Mouse (Mus musculus) CH12.LX (cell line): Measurements from ENCODE around the gene Sdhd. TPM values are rescaled to one million over a fixed set of nuclear protein-coding genes. Genes with fewer than 3 reads are reported as not detected.
A peak's percentile ranks its signal among the peaks of the same experiment; 100 is the strongest.

Experiments
- DNase-seq: peaks from one replicate; pipeline ENCODE4 v3.0.0-alpha.2; 2013; ENCODE audit errors: extremely low read depth
- H3K27ac ChIP-seq: 2 replicates; pipeline ENCODE4 v1.5.1; 2012; ENCODE audit warnings: low read depth, mild to moderate bottlenecking, control low read depth, moderate library complexity; ENCODE audit not compliant: insufficient read depth
- H3K27me3 ChIP-seq: replicated peaks from 2 replicates; pipeline ENCODE3; 2012; ENCODE audit warnings: inconsistent platforms
- H3K36me3 ChIP-seq, 2 experiments: replicated peaks in 1 of 2; 2 replicates each; pipeline versions ENCODE3 to v1.6.1; 2012; ENCODE audit warnings: inconsistent platforms in 1 of 2, low read length in 1 of 2, mild to moderate bottlenecking in 1 of 2, mixed read lengths in 1 of 2, moderate library complexity in 1 of 2; ENCODE audit not compliant: control insufficient read depth in 1 of 2, insufficient read depth in 1 of 2
- H3K4me1 ChIP-seq, 2 experiments: 2 replicates each; pipeline ENCODE4 v1.6.1; 2012; ENCODE audit warnings: inconsistent platforms in 1 of 2, moderate library complexity in 1 of 2; ENCODE audit not compliant: insufficient read depth in 2 of 2, control insufficient read depth in 1 of 2
- H3K4me2 ChIP-seq: 2 replicates; pipeline ENCODE4 v1.6.1; 2012; ENCODE audit warnings: low read depth, mild to moderate bottlenecking, control low read depth; ENCODE audit not compliant: poor library complexity, insufficient read depth, severe bottlenecking
- H3K4me3 ChIP-seq, 3 experiments: fragments of 150-350 bp in 1 of 3; sonication (generic) in 1 of 3; replicated peaks in 1 of 3; 2 replicates each; pipeline versions ENCODE3 to v1.5.1; 2011 to 2012; ENCODE audit warnings: low read depth in 2 of 3, low read length in 2 of 3, mild to moderate bottlenecking in 2 of 3, moderate library complexity in 2 of 3, control low read depth in 1 of 3, improper control_type of control experiment in 1 of 3, inconsistent platforms in 1 of 3, mixed read lengths in 1 of 3; ENCODE audit not compliant: poor library complexity in 1 of 3
- H3K79me2 ChIP-seq: replicated peaks from 2 replicates; pipeline ENCODE4 v1.6.1; 2012; ENCODE audit warnings: mild to moderate bottlenecking, moderate library complexity; ENCODE audit not compliant: control insufficient read depth, poor library complexity, insufficient read depth, severe bottlenecking; ENCODE audit errors: extremely low read depth
- H3K9ac ChIP-seq: 2 replicates; pipeline ENCODE4 v1.6.1; 2012; ENCODE audit warnings: low read depth, mild to moderate bottlenecking, control low read depth, moderate library complexity; ENCODE audit not compliant: insufficient read depth
- H3K9me3 ChIP-seq: replicated peaks from 2 replicates; pipeline ENCODE3; 2012; ENCODE audit warnings: low read length, inconsistent platforms, mixed read lengths
- BHLHE40 ChIP-seq: IDR thresholded peaks from 2 replicates; pipeline ENCODE4 v1.6.1; 2011; ENCODE audit warnings: mild to moderate bottlenecking, low read depth, low read length, improper control_type of control experiment
- CHD1 ChIP-seq: IDR thresholded peaks from 2 replicates; pipeline ENCODE4 v1.6.1; 2012; ENCODE audit warnings: low read depth, low read length, improper control_type of control experiment, inconsistent platforms
- CTCF ChIP-seq, 2 experiments: IDR thresholded peaks in 1 of 2; conservative IDR thresholded peaks in 1 of 2; 2 replicates each; pipeline ENCODE4 v1.5.1; 2011 to 2012; ENCODE audit warnings: low read depth in 2 of 2, low read length in 2 of 2, improper control_type of control experiment in 1 of 2, inconsistent platforms in 1 of 2, mild to moderate bottlenecking in 1 of 2, moderate library complexity in 1 of 2
- ELF1 ChIP-seq: IDR thresholded peaks from 2 replicates; pipeline ENCODE4 v1.6.1; 2014; ENCODE audit warnings: low read depth, mild to moderate bottlenecking, inconsistent platforms, low read length, improper control_type of control experiment
- EP300 ChIP-seq: IDR thresholded peaks from 2 replicates; pipeline ENCODE4 v1.6.1; 2011; ENCODE audit warnings: low read length, improper control_type of control experiment
- ETS1 ChIP-seq: conservative IDR thresholded peaks from 2 replicates; pipeline ENCODE4 v1.6.1; 2012; ENCODE audit warnings: low read depth, mild to moderate bottlenecking, inconsistent platforms, low read length, improper control_type of control experiment, moderate library complexity
- GABPA ChIP-seq: IDR thresholded peaks from 2 replicates; pipeline ENCODE4 v1.6.1; 2012; ENCODE audit warnings: low read depth, low read length, improper control_type of control experiment, inconsistent platforms; ENCODE audit not compliant: insufficient replicate concordance
- HCFC1 ChIP-seq: IDR thresholded peaks from 2 replicates; pipeline ENCODE4 v1.6.1; 2012; ENCODE audit warnings: low read depth, mild to moderate bottlenecking, inconsistent platforms, low read length, improper control_type of control experiment
- IRF4 ChIP-seq: IDR thresholded peaks from 2 replicates; pipeline ENCODE4 v1.6.1; 2014; ENCODE audit warnings: low read depth, mild to moderate bottlenecking, inconsistent platforms, low read length, improper control_type of control experiment
- JUN ChIP-seq: IDR thresholded peaks from 2 replicates; pipeline ENCODE4 v1.6.1; 2011; ENCODE audit warnings: low read depth, mild to moderate bottlenecking, low read length, improper control_type of control experiment, moderate library complexity; ENCODE audit not compliant: insufficient read depth
- JUND ChIP-seq: conservative IDR thresholded peaks from 2 replicates; pipeline ENCODE4 v1.6.1; 2011; ENCODE audit warnings: low read depth, low read length, improper control_type of control experiment
- MAFK ChIP-seq: IDR thresholded peaks from 2 replicates; pipeline ENCODE4 v1.6.1; 2011; ENCODE audit warnings: low read length, improper control_type of control experiment; ENCODE audit not compliant: insufficient replicate concordance
- MAX ChIP-seq: IDR thresholded peaks from 2 replicates; pipeline ENCODE4 v1.6.1; 2011; ENCODE audit warnings: low read length, improper control_type of control experiment
- MAZ ChIP-seq: IDR thresholded peaks from 2 replicates; pipeline ENCODE4 v1.6.1; 2012; ENCODE audit warnings: low read depth, mild to moderate bottlenecking, inconsistent platforms, low read length, improper control_type of control experiment, moderate library complexity
- MEF2A ChIP-seq: IDR thresholded peaks from 2 replicates; pipeline ENCODE4 v1.6.1; 2014; ENCODE audit warnings: low read depth, mild to moderate bottlenecking, inconsistent platforms, low read length, improper control_type of control experiment, borderline replicate concordance
- MXI1 ChIP-seq: IDR thresholded peaks from 2 replicates; pipeline ENCODE4 v1.6.1; 2011; ENCODE audit warnings: mild to moderate bottlenecking, low read depth, low read length, improper control_type of control experiment
- NRF1 ChIP-seq: IDR thresholded peaks from 2 replicates; pipeline ENCODE4 v1.6.1; 2014; ENCODE audit warnings: low read depth, mild to moderate bottlenecking, inconsistent platforms, low read length, improper control_type of control experiment, moderate library complexity
- PAX5 ChIP-seq: IDR thresholded peaks from 2 replicates; pipeline ENCODE4 v1.6.1; 2012; ENCODE audit warnings: low read length, inconsistent platforms, mixed read lengths
- POLR2A ChIP-seq: IDR thresholded peaks from 2 replicates; pipeline ENCODE4 v1.6.1; 2011; ENCODE audit warnings: low read depth, mild to moderate bottlenecking, improper control_type of control experiment, low read length
- POLR2AphosphoS2 ChIP-seq: IDR thresholded peaks from 2 replicates; pipeline ENCODE4 v1.6.1; 2011; ENCODE audit warnings: low read depth, low read length, improper control_type of control experiment
- RAD21 ChIP-seq: IDR thresholded peaks from 2 replicates; pipeline ENCODE4 v1.6.1; 2011; ENCODE audit warnings: low read depth, mild to moderate bottlenecking, low read length, improper control_type of control experiment, moderate library complexity
- RCOR1 ChIP-seq: conservative IDR thresholded peaks from 2 replicates; pipeline ENCODE4 v1.6.1; 2012; ENCODE audit warnings: low read depth, mild to moderate bottlenecking, inconsistent platforms, low read length, improper control_type of control experiment
- SIN3A ChIP-seq: IDR thresholded peaks from 2 replicates; pipeline ENCODE4 v1.6.1; 2012; ENCODE audit warnings: low read length, improper control_type of control experiment, inconsistent platforms
- TBP ChIP-seq: conservative IDR thresholded peaks from 2 replicates; pipeline ENCODE4 v1.6.1; 2011; ENCODE audit warnings: low read depth, low read length, improper control_type of control experiment
- UBTF ChIP-seq: IDR thresholded peaks from 2 replicates; pipeline ENCODE4 v1.6.1; 2012; ENCODE audit warnings: low read depth, mild to moderate bottlenecking, inconsistent platforms, low read length, improper control_type of control experiment, moderate library complexity
- USF1 ChIP-seq: IDR thresholded peaks from 2 replicates; pipeline ENCODE4 v1.6.1; 2014; ENCODE audit warnings: low read depth, mild to moderate bottlenecking, inconsistent platforms, low read length, improper control_type of control experiment
- USF2 ChIP-seq: conservative IDR thresholded peaks from 2 replicates; pipeline ENCODE4 v1.6.1; 2011; ENCODE audit warnings: low read depth, low read length, improper control_type of control experiment
- ZC3H11A ChIP-seq: IDR thresholded peaks from 2 replicates; pipeline ENCODE4 v1.6.1; 2012; ENCODE audit warnings: low read depth, mild to moderate bottlenecking, inconsistent platforms, low read length, improper control_type of control experiment
- ZMIZ1 ChIP-seq: IDR thresholded peaks from 2 replicates; pipeline ENCODE4 v1.6.1; 2012; ENCODE audit warnings: low read depth, mild to moderate bottlenecking, inconsistent platforms, low read length, improper control_type of control experiment
- dilution Hi-C: fragments of 300-500 bp; cut with MboI; formaldehyde crosslinking; loops from 2 replicates; pipeline ENCODE4 v1.14.3; 2020; ENCODE audit warnings: low sequenced_read_pairs; ENCODE audit not compliant: extremely low pct_unique_long_range_greater_than_20kb, extremely low pct_ligation_motif_present
- in situ Hi-C: fragments of 300-500 bp; cut with MboI; formaldehyde crosslinking; loops from 3 replicates; pipeline ENCODE4 v1.14.3; 2019; ENCODE audit warnings: low sequenced_read_pairs, low pct_ligation_motif_present, low pct_unique_long_range_greater_than_20kb, mixed read lengths
- polyA plus RNA-seq: library from polyadenylated mRNA; unstranded; fragments of >175 nt; gene quantifications from 2 replicates; pipeline ENCODE4 v1.2.1, GENCODE M21; 2012; ENCODE audit warnings: low read depth; ENCODE audit not compliant: insufficient read length
- total RNA-seq, 2 experiments: library from RNA; depleted of rRNA; stranded (reverse); fragments of 300-350 nt in 1 of 2; fragments of >200 nt in 1 of 2; gene quantifications; 2 replicates each; pipeline ENCODE4 v1.2.3; 2012 to 2014

Sdhd gene
- total and polyA plus RNA-seq, 3 experiments, result 215 to 407 (median 240) TPM

- Histone ChIP-seq H3K27ac (peak within 1 kb of the TSS; percentile 54), H3K9ac (peak within 1 kb of the TSS; percentile 39; the same call in 1 of the 2 replicates), H3K27me3 (peaks cover 3% of the 10 kb centered on the region), H3K79me2 (0 out of 2 replicates have a peak, but pooled peaks cover 2% of the 10 kb centered on the region), H3K4me3 (peak within 1 kb of the TSS in 2 of 3 experiments; percentile 10 to 30), H3K9me3 (no peaks in the 10 kb centered on the region), H3K4me2 (peak within 1 kb of the TSS; percentile 94), H3K4me1 (peaks cover 20 to 39% of the 10 kb centered on the region in 2 experiments), H3K36me3 (no peaks in the 10 kb centered on the region)
- in situ Hi-C loops, result no loop called here
- TF ChIP-seq PAX5 (no peak), POLR2AphosphoS2 (no peak), CHD1 (no peak), UBTF (no peak), USF1 (no peak), NRF1 (no peak), IRF4 (peak; percentile 68; the same call in 1 of the 2 replicates), MAX (no peak), MXI1 (no peak), EP300 (peak; percentile 55), RAD21 (no peak; the same call in none of the 2 replicates), ZMIZ1 (no peak), TBP (no peak), MAZ (no peak), POLR2A (no peak; the same call in 1 of the 2 replicates), GABPA (no peak), JUND (no peak), ELF1 (no peak), BHLHE40 (peak; percentile 67), JUN (no peak), ZC3H11A (no peak), MEF2A (peak; percentile 76), USF2 (no peak), RCOR1 (no peak), ETS1 (peak; percentile 79), CTCF (conservative IDR thresholded peaks at IDR 0.05 in 1 of 2, IDR thresholded peaks at IDR 0.05 in 1 of 2; ENCODE audit: low read depth in 2 of 2, low read length in 2 of 2) (no peak), SIN3A (no peak), MAFK (peak; percentile 39; the same call in 1 of the 2 replicates), HCFC1 (no peak; the same call in 1 of the 2 replicates)
- DNase-seq, result peak; percentile 87
- dilution Hi-C loops, result no loop called here
These were observed 49.1 kb downstream of the Sdhd start, which contains the start of gene Il18 for GRCm38 (mm10) chr9:50554241-50555093. TSS of gene Il18 (plus strand) at chr9:50554827.
